Mouse (Mus musculus) kidney, embryonic 15.5 days (tissue): ENCODE measurements around the gene Bcam. TPM values are rescaled to one million over a fixed set of nuclear protein-coding genes. Genes with fewer than 3 reads are reported as not detected.
A peak's percentile ranks its signal among the peaks of the same experiment; 100 is the strongest.

Experiments
- ATAC-seq: fragments of 200-750 bp; cut with Nextera tagmentation; replicated peaks from 2 replicates; pipeline ENCODE4 v1.8.0; 2017; ENCODE audit warnings: moderate TSS enrichment; ENCODE audit not compliant: low FRiP score
- H3K27ac ChIP-seq: fragments of 300-500 bp; sonication (generic); 2 replicates; pipeline ENCODE4 v1.5.1; 2015; ENCODE audit warnings: mild to moderate bottlenecking, inconsistent platforms
- H3K27me3 ChIP-seq: fragments of 300-500 bp; sonication (generic); 2 replicates; pipeline ENCODE4 v1.6.1; 2015; ENCODE audit warnings: inconsistent platforms
- H3K36me3 ChIP-seq: fragments of 300-500 bp; sonication (generic); 2 replicates; pipeline ENCODE4 v1.6.1; 2015; ENCODE audit warnings: inconsistent platforms
- H3K4me1 ChIP-seq: fragments of 300-500 bp; sonication (generic); 2 replicates; pipeline ENCODE4 v1.6.1; 2015; ENCODE audit warnings: inconsistent platforms
- H3K4me2 ChIP-seq: fragments of 300-500 bp; sonication (generic); 2 replicates; pipeline ENCODE4 v1.6.1; 2015; ENCODE audit warnings: moderate library complexity, mild to moderate bottlenecking, inconsistent platforms
- H3K4me3 ChIP-seq: fragments of 300-500 bp; sonication (generic); replicated peaks from 2 replicates; pipeline ENCODE4 v1.5.1; 2015; ENCODE audit warnings: mild to moderate bottlenecking, inconsistent platforms
- H3K9ac ChIP-seq: fragments of 300-500 bp; sonication (generic); 2 replicates; pipeline ENCODE4 v1.6.1; 2015; ENCODE audit warnings: mild to moderate bottlenecking, inconsistent platforms
- H3K9me3 ChIP-seq: fragments of 300-500 bp; sonication (generic); replicated peaks from 2 replicates; pipeline ENCODE4 v1.6.1; 2016; ENCODE audit warnings: inconsistent platforms
- WGBS: fragments of 180-500 bp; shearing (Covaris S2); methylation state at CpG from one replicate; pipeline ENCODE4 v1.1.7; 2015; ENCODE audit warnings: mixed read lengths; 5-methylcytosine and 5-hydroxymethylcytosine counted together
- polyA plus RNA-seq: library from polyadenylated mRNA; unstranded; fragments of >200 nt; fragmentation: Nextera tagmentation; extraction: Ambion mirVana; gene quantifications from 2 replicates; pipeline ENCODE4 v1.2.1, GENCODE M21; 2015

Bcam gene
- polyA plus RNA-seq, 1 experiment from 2014 or later = 257 TPM

DNA sequence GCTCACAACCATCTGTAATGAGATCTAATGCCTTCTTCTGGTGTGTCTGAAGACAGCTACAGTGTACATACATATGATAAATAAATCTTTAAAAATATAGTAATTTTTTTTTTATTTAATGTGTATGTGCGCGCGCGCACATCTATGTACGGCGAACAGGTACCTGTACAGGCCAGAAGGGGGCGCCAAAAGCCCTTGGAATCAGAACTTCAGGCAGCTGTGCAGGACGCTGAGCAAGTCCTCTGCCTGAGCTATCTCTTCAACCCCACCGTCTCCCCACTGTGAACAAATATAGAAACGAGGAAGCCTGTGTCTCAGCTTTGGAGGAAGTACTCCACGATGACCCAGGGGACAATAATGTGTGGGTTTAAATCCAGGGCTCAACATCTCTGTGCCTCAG lies 30.5 kb downstream of the Bcam start:
- Histone ChIP-seq H3K36me3 (peaks cover 78% of the 10 kb centered on the region), H3K27me3 (no peaks in the 10 kb centered on the region), H3K4me1 (peaks cover 61% of the 10 kb centered on the region), H3K27ac (0 out of 2 replicates have a peak overlapping the region, but pooled peaks have one; percentile 80), H3K9me3 (no peaks in the 10 kb centered on the region), H3K4me2 (no peak overlapping the region), H3K4me3 (no peak overlapping the region), H3K9ac (no peak overlapping the region)
- ATAC-seq = no peak
- 91% methylated on average over 11 of the region's 11 CpGs for WGBS

DNA sequence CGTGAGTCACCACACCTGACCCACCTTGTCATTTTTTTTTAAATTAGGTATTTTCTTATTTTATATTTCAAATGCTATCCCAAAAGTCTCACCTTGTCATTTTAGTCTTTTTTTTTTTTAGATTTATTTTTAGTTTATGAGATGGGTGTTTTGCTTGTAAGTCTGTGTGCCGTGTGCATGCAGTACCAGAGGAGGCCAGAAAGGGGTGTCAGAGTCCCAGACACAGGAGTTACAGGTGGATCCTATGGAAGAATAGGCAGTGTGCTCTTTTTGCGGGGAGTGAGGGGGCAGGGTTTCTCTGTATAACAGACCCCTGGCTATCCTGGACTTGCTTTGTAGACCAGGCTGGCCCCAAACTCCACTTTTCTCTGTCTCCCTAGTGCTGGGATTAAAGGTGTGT lies 32.0 kb downstream of the Bcam start:
- no peak overlapping the region for H3K4me2 ChIP-seq
- H3K9ac ChIP-seq = no peak overlapping the region
- no peak overlapping the region for H3K4me3 ChIP-seq
- H3K9me3 ChIP-seq = no peaks in the 10 kb centered on the region
- peaks cover 46% of the 10 kb centered on the region for H3K4me1 ChIP-seq
- peaks cover 83% of the 10 kb centered on the region for H3K36me3 ChIP-seq
- ATAC-seq = no peak
- no peak overlapping the region for H3K27ac ChIP-seq
- H3K27me3 ChIP-seq = no peaks in the 10 kb centered on the region
- 89% methylated on average over 3 of the region's 3 CpGs for WGBS

- Histone ChIP-seq H3K4me3 (no peak overlapping the region), H3K27me3 (no peaks in the 10 kb centered on the region), H3K36me3 (peaks cover 86% of the 10 kb centered on the region), H3K9ac (no peak overlapping the region), H3K4me2 (no peak overlapping the region), H3K27ac (peak overlapping the region; percentile 32; the same call in 1 of the 2 replicates), H3K4me1 (peaks cover 26% of the 10 kb centered on the region), H3K9me3 (no peaks in the 10 kb centered on the region)
- no peak for ATAC-seq
- 76% methylated on average over 16 of the region's 16 CpGs for WGBS
Observed at GRCm38 (mm10) chr7:19736389-19737057, 34.3 kb downstream of the Bcam start.

DNA sequence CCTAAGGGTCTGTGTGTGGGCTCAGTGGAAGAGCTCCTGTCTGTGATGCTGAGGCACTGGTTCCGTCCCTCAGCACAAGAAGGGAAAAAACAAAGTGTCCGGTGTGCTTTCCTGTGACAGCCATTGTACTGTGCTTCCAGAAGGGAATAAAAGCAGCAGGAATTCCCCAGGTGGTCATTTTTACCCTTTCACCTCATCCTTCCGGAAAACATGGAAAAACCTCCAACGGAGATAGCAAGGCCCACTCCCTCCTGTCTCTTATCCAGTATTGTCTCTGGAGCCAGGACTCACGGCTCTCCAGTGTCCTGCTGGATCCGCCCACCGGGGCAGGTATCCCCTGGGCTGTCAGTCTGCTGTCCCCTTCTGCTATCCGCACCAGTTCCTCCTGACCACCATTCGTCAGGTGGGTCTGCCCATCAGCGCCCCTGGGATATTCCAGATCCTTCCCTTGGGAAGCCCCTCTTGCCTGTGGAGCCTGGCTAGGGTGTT lies 36.6 kb downstream of the Bcam start:
- no peaks in the 10 kb centered on the region for H3K9me3 ChIP-seq
- peaks cover 88% of the 10 kb centered on the region for H3K36me3 ChIP-seq
- no peak overlapping the region for H3K27ac ChIP-seq
- no peak overlapping the region for H3K4me3 ChIP-seq
- H3K4me2 ChIP-seq = no peak overlapping the region
- ATAC-seq = no peak
- H3K27me3 ChIP-seq = no peaks in the 10 kb centered on the region
- WGBS = 83% methylated on average over 10 of the region's 10 CpGs
- no peak overlapping the region for H3K9ac ChIP-seq
- H3K4me1 ChIP-seq = peaks cover 16% of the 10 kb centered on the region

- Histone ChIP-seq H3K27me3 (no peaks in the 10 kb centered on the region), H3K27ac (no peak overlapping the region), H3K4me3 (no peak overlapping the region), H3K4me2 (no peak overlapping the region), H3K4me1 (no peaks in the 10 kb centered on the region), H3K9ac (no peak overlapping the region), H3K9me3 (peaks cover 3% of the 10 kb centered on the region; the same call in 1 of the 2 replicates), H3K36me3 (peaks cover 100% of the 10 kb centered on the region)
- WGBS = 84% methylated on average over 4 of the region's 4 CpGs
- ATAC-seq = no peak
Observed at GRCm38 (mm10) chr7:19726541-19726940, 44.3 kb downstream of the Bcam start.

DNA sequence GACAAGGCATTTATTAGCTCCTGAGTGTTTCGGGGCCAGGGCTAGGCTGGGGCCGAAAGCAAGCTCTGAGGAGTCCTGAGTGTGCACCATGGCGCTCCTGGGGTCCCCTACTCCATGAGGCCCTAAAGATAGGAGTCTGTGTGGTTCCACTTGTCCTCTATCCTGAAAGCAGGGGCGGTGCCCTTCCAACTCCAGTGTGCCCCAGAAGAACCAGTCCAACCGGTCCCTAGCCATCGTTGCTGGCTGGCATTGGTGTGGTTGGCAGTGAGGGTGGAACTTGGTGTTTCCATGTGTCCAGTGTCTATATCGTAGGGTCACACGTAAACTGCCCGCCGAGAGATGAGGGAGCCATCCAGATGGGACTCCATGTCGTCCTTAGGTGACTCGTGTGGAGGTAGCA lies 46.6 kb downstream of the Bcam start:
- Histone ChIP-seq H3K4me1 (no peaks in the 10 kb centered on the region), H3K4me3 (no peak overlapping the region), H3K27me3 (no peaks in the 10 kb centered on the region), H3K27ac (no peak overlapping the region), H3K36me3 (peaks cover 100% of the 10 kb centered on the region), H3K9ac (no peak overlapping the region), H3K4me2 (no peak overlapping the region), H3K9me3 (peaks cover 18% of the 10 kb centered on the region)
- WGBS = 93% methylated on average over 12 of the region's 12 CpGs
- ATAC-seq = no peak

- H3K27ac ChIP-seq = peak overlapping the region; percentile 29; the same call in 1 of the 2 replicates
- H3K4me3 ChIP-seq = no peak overlapping the region
- peaks cover 98% of the 10 kb centered on the region for H3K36me3 ChIP-seq
- peaks cover 18% of the 10 kb centered on the region for H3K9me3 ChIP-seq
- 78% methylated on average over 6 of the region's 6 CpGs for WGBS
- ATAC-seq = no peak
- no peaks in the 10 kb centered on the region for H3K27me3 ChIP-seq
- no peak overlapping the region for H3K9ac ChIP-seq
- no peak overlapping the region for H3K4me2 ChIP-seq
- no peaks in the 10 kb centered on the region for H3K4me1 ChIP-seq
Observed at GRCm38 (mm10) chr7:19722754-19723195, 48.0 kb downstream of the Bcam start.

- WGBS = 90% methylated on average over 4 of the region's 4 CpGs
- H3K9ac ChIP-seq = no peak overlapping the region
- no peak overlapping the region for H3K4me3 ChIP-seq
- peaks cover 73% of the 10 kb centered on the region for H3K36me3 ChIP-seq
- H3K4me2 ChIP-seq = no peak overlapping the region
- no peak for ATAC-seq
- H3K27ac ChIP-seq = no peak overlapping the region
- H3K4me1 ChIP-seq = peaks cover 17% of the 10 kb centered on the region
- H3K9me3 ChIP-seq = peaks cover 18% of the 10 kb centered on the region
- H3K27me3 ChIP-seq = no peaks in the 10 kb centered on the region
Observed at GRCm38 (mm10) chr7:19719200-19719599, 51.6 kb downstream of the Bcam start.

- no peak for ATAC-seq
- Histone ChIP-seq H3K9ac (no peak overlapping the region), H3K36me3 (peaks cover 72% of the 10 kb centered on the region), H3K9me3 (peaks cover 18% of the 10 kb centered on the region), H3K4me2 (no peak overlapping the region), H3K27me3 (no peaks in the 10 kb centered on the region), H3K27ac (no peak overlapping the region), H3K4me3 (no peak overlapping the region), H3K4me1 (peaks cover 25% of the 10 kb centered on the region)
- whole genome bisulfite sequencing = 81% methylated on average over 5 of the region's 5 CpGs
Observed at GRCm38 (mm10) chr7:19718297-19718952, 52.4 kb downstream of the Bcam start.

DNA sequence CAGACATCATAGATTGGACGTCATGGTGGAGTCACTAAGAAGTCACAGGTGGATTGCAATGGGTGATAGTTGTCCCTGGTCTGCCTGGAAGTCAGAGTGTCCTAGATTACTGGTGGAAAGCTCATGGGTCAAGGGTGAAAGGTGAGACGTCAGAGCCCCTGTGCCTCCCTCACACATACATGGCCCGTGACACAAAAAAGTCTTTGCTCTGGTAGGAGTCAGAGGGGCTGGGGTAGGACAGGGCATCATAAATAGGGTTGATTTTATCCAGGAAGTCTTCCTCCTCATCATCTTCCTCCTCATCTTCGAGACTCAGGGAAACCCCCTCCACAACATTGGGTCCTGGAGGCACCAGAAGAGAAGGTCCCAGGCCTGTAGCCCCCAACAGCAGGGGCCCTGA lies 53.5 kb downstream of the Bcam start:
- H3K4me1 ChIP-seq = peaks cover 26% of the 10 kb centered on the region
- no peak overlapping the region for H3K4me3 ChIP-seq
- no peaks in the 10 kb centered on the region for H3K27me3 ChIP-seq
- no peak for ATAC-seq
- peaks cover 18% of the 10 kb centered on the region for H3K9me3 ChIP-seq
- WGBS = 83% methylated on average over 4 of the region's 4 CpGs
- H3K9ac ChIP-seq = no peak overlapping the region
- H3K4me2 ChIP-seq = no peak overlapping the region
- no peak overlapping the region for H3K27ac ChIP-seq
- peaks cover 72% of the 10 kb centered on the region for H3K36me3 ChIP-seq

- H3K27me3 ChIP-seq = no peaks in the 10 kb centered on the region
- H3K9ac ChIP-seq = no peak overlapping the region
- H3K4me1 ChIP-seq = peaks cover 26% of the 10 kb centered on the region
- H3K27ac ChIP-seq = peak overlapping the region; percentile 87
- peaks cover 72% of the 10 kb centered on the region for H3K36me3 ChIP-seq
- no peak for ATAC-seq
- H3K4me2 ChIP-seq = peak overlapping the region; percentile 74; the same call in 1 of the 2 replicates
- WGBS = 79% methylated on average over 2 of the region's 2 CpGs
- H3K9me3 ChIP-seq = peaks cover 17% of the 10 kb centered on the region
- H3K4me3 ChIP-seq = peak overlapping the region; percentile 90; the same call in 1 of the 2 replicates
Observed at GRCm38 (mm10) chr7:19716822-19717221, 54.0 kb downstream of the Bcam start.

- Histone ChIP-seq H3K36me3 (peaks cover 72% of the 10 kb centered on the region), H3K9ac (peak overlapping the region; percentile 29; the same call in 1 of the 2 replicates)
Observed at GRCm38 (mm10) chr7:19716055-19716682, 54.6 kb downstream of the Bcam start.

More at GRCm38 (mm10) chr7:19716055-19716682, 54.6 kb downstream of the Bcam start:
- H3K4me1 ChIP-seq = peaks cover 26% of the 10 kb centered on the region
- 6% methylated on average over 18 of the region's 18 CpGs for WGBS
- peaks cover 10% of the 10 kb centered on the region for H3K9me3 ChIP-seq
- peak overlapping the region; percentile 74 for H3K4me2 ChIP-seq
- no peaks in the 10 kb centered on the region for H3K27me3 ChIP-seq
- H3K4me3 ChIP-seq = peak overlapping the region; percentile 90
- ATAC-seq = no peak
- H3K27ac ChIP-seq = peak overlapping the region; percentile 87
